Mouse (Mus musculus): ENCODE measurements around the gene Man2b1. TPM values are rescaled to one million over a fixed set of nuclear protein-coding genes. Genes with fewer than 3 reads are reported as not detected.

Gene Man2b1
- total and polyA plus RNA-seq, 3 experiments, result 10.8 to 24.7 TPM; not detected in 1

Other genes starting within 250 kb of the Man2b1 start
- 62.6 and 66.7 TPM in 2 replicates for gene Rad23a, start 242.6 kb upstream of the Man2b1 start, total RNA-seq (2012; rRNA removed)
- 100 to 1,000 TPM in 1 of 2 experiments, not detected in 1; 155 TPM for gene Rad23a, start 242.6 kb upstream of the Man2b1 start, polyA plus RNA-seq (2012; ENCODE audit: insufficient read depth in 1 of 2, insufficient read length in 2 of 2, low read depth in 1 of 2, low replicate concordance in 2 of 2, missing spikeins in 1 of 2)
- 550 and 567 TPM in 2 replicates for gene Calr, start 236.3 kb upstream of the Man2b1 start, total RNA-seq (2012; rRNA removed)
- gene Calr, start 236.3 kb upstream of the Man2b1 start, polyA plus RNA-seq (2012; ENCODE audit: insufficient read depth in 1 of 2, insufficient read length in 2 of 2, low read depth in 1 of 2, low replicate concordance in 2 of 2, missing spikeins in 1 of 2), result 1,000 to 10,000 TPM in 1 of 2 experiments, not detected in 1; 1,110 TPM
- gene Farsa, start 226.3 kb upstream of the Man2b1 start, total RNA-seq (2012; rRNA removed), result 205 and 245 TPM in 2 replicates
- gene Farsa, start 226.3 kb upstream of the Man2b1 start, polyA plus RNA-seq (2012; ENCODE audit: insufficient read depth in 1 of 2, insufficient read length in 2 of 2, low read depth in 1 of 2, low replicate concordance in 2 of 2, missing spikeins in 1 of 2), result 100 to 1,000 TPM; 152 to 295 TPM
- 60.6 and 75.5 TPM in 2 replicates for gene Syce2, start 211.2 kb upstream of the Man2b1 start, total RNA-seq (2012; rRNA removed)
- gene Syce2, start 211.2 kb upstream of the Man2b1 start, polyA plus RNA-seq (2012; ENCODE audit: insufficient read depth in 1 of 2, insufficient read length in 2 of 2, low read depth in 1 of 2, low replicate concordance in 2 of 2, missing spikeins in 1 of 2), result 100 to 1,000 TPM in 1 of 2 experiments, not detected in 1; 115 TPM
- 9.7 and 10.7 TPM in 2 replicates for gene Gcdh, start 189.3 kb upstream of the Man2b1 start, total RNA-seq (2012; rRNA removed)
- 10 to 100 TPM in 1 of 2 experiments, not detected in 1; 17.3 TPM for gene Gcdh, start 189.3 kb upstream of the Man2b1 start, polyA plus RNA-seq (2012; ENCODE audit: insufficient read depth in 1 of 2, insufficient read length in 2 of 2, low read depth in 1 of 2, low replicate concordance in 2 of 2, missing spikeins in 1 of 2)
- 178 and 234 TPM in 2 replicates for gene Klf1, start 181.3 kb upstream of the Man2b1 start, total RNA-seq (2012; rRNA removed)
- 100 to 1,000 TPM in 1 of 2 experiments, not detected in 1; 262 TPM for gene Klf1, start 181.3 kb upstream of the Man2b1 start, polyA plus RNA-seq (2012; ENCODE audit: insufficient read depth in 1 of 2, insufficient read length in 2 of 2, low read depth in 1 of 2, low replicate concordance in 2 of 2, missing spikeins in 1 of 2)
- 53.7 and 62.3 TPM in 2 replicates for gene Dnase2a, start 174.7 kb upstream of the Man2b1 start, total RNA-seq (2012; rRNA removed)
- 10 to 100 TPM in 1 of 2 experiments, not detected in 1; 83.4 TPM for gene Dnase2a, start 174.7 kb upstream of the Man2b1 start, polyA plus RNA-seq (2012; ENCODE audit: insufficient read depth in 1 of 2, insufficient read length in 2 of 2, low read depth in 1 of 2, low replicate concordance in 2 of 2, missing spikeins in 1 of 2)
- gene Mast1, start 145.9 kb upstream of the Man2b1 start, total RNA-seq (2012; rRNA removed), result 0.49 and 0.77 TPM in 2 replicates
- gene Mast1, start 145.9 kb upstream of the Man2b1 start, polyA plus RNA-seq (2012; ENCODE audit: insufficient read depth in 1 of 2, insufficient read length in 2 of 2, low read depth in 1 of 2, low replicate concordance in 2 of 2, missing spikeins in 1 of 2), result 1 to 10 TPM in 1 of 2 experiments, not detected in 1; 4.5 TPM
- gene Rtbdn, start 136.3 kb upstream of the Man2b1 start, total RNA-seq (2012; rRNA removed), result 0.08 TPM in 1 of 2 replicates, not detected in the other
- gene Rtbdn, start 136.3 kb upstream of the Man2b1 start, polyA plus RNA-seq (2012; ENCODE audit: insufficient read depth in 1 of 2, insufficient read length in 2 of 2, low read depth in 1 of 2, low replicate concordance in 2 of 2, missing spikeins in 1 of 2), result under 1 TPM in 1 of 2 experiments, not detected in 1; 0.11 TPM
- gene Gm49661, start 113.8 kb upstream of the Man2b1 start, total RNA-seq (2012; rRNA removed), result 3.9 and 4.7 TPM in 2 replicates
- gene Gm49661, start 113.8 kb upstream of the Man2b1 start, polyA plus RNA-seq (2012; ENCODE audit: insufficient read depth in 1 of 2, insufficient read length in 2 of 2, low read depth in 1 of 2, low replicate concordance in 2 of 2, missing spikeins in 1 of 2), result not detected
- 502 and 643 TPM in 2 replicates for gene Prdx2, start 113.7 kb upstream of the Man2b1 start, total RNA-seq (2012; rRNA removed)
- 100 to 1,000 TPM; 679 to 773 TPM for gene Prdx2, start 113.7 kb upstream of the Man2b1 start, polyA plus RNA-seq (2012; ENCODE audit: insufficient read depth in 1 of 2, insufficient read length in 2 of 2, low read depth in 1 of 2, low replicate concordance in 2 of 2, missing spikeins in 1 of 2)
- gene Rnaseh2a, start 113.5 kb upstream of the Man2b1 start, total RNA-seq (2012; rRNA removed), result 105 TPM in 2 replicates
- gene Rnaseh2a, start 113.5 kb upstream of the Man2b1 start, polyA plus RNA-seq (2012; ENCODE audit: insufficient read depth in 1 of 2, insufficient read length in 2 of 2, low read depth in 1 of 2, low replicate concordance in 2 of 2, missing spikeins in 1 of 2), result 100 to 1,000 TPM in 1 of 2 experiments, not detected in 1; 109 TPM
- 49.6 and 72.7 TPM in 2 replicates for gene Junb, start 104.6 kb upstream of the Man2b1 start, total RNA-seq (2012; rRNA removed)
- gene Junb, start 104.6 kb upstream of the Man2b1 start, polyA plus RNA-seq (2012; ENCODE audit: insufficient read depth in 1 of 2, insufficient read length in 2 of 2, low read depth in 1 of 2, low replicate concordance in 2 of 2, missing spikeins in 1 of 2), result 10 to 100 TPM in 1 of 2 experiments, not detected in 1; 41.6 TPM
- 10.5 and 11.5 TPM in 2 replicates for gene Hook2, start 92.7 kb upstream of the Man2b1 start, total RNA-seq (2012; rRNA removed)
- 10 to 100 TPM in 1 of 2 experiments, not detected in 1; 17.5 TPM for gene Hook2, start 92.7 kb upstream of the Man2b1 start, polyA plus RNA-seq (2012; ENCODE audit: insufficient read depth in 1 of 2, insufficient read length in 2 of 2, low read depth in 1 of 2, low replicate concordance in 2 of 2, missing spikeins in 1 of 2)
- 0.04 TPM in 1 of 2 replicates, not detected in the other for gene Best2, start 68.7 kb upstream of the Man2b1 start, total RNA-seq (2012; rRNA removed)
- gene Best2, start 68.7 kb upstream of the Man2b1 start, polyA plus RNA-seq (2012; ENCODE audit: insufficient read depth in 1 of 2, insufficient read length in 2 of 2, low read depth in 1 of 2, low replicate concordance in 2 of 2, missing spikeins in 1 of 2), result under 1 TPM in 1 of 2 experiments, not detected in 1; 0.13 TPM
- gene Asna1, start 58.0 kb upstream of the Man2b1 start, total RNA-seq (2012; rRNA removed), result 115 and 132 TPM in 2 replicates
- gene Asna1, start 58.0 kb upstream of the Man2b1 start, polyA plus RNA-seq (2012; ENCODE audit: insufficient read depth in 1 of 2, insufficient read length in 2 of 2, low read depth in 1 of 2, low replicate concordance in 2 of 2, missing spikeins in 1 of 2), result 100 to 1,000 TPM in 1 of 2 experiments, not detected in 1; 192 TPM
- 224 and 264 TPM in 2 replicates for gene Trir, start 56.4 kb upstream of the Man2b1 start, total RNA-seq (2012; rRNA removed)
- gene Trir, start 56.4 kb upstream of the Man2b1 start, polyA plus RNA-seq (2012; ENCODE audit: insufficient read depth in 1 of 2, insufficient read length in 2 of 2, low read depth in 1 of 2, low replicate concordance in 2 of 2, missing spikeins in 1 of 2), result 100 to 1,000 TPM; 283 to 442 TPM
- 55.6 and 62.3 TPM in 2 replicates for gene Tnpo2, start 46.4 kb upstream of the Man2b1 start, total RNA-seq (2012; rRNA removed)
- 10 to 100 TPM; 29.2 to 86.8 TPM for gene Tnpo2, start 46.4 kb upstream of the Man2b1 start, polyA plus RNA-seq (2012; ENCODE audit: insufficient read depth in 1 of 2, insufficient read length in 2 of 2, low read depth in 1 of 2, low replicate concordance in 2 of 2, missing spikeins in 1 of 2)
- 6.5 and 10.6 TPM in 2 replicates for gene Fbxw9, start 23.2 kb upstream of the Man2b1 start, total RNA-seq (2012; rRNA removed)
- gene Fbxw9, start 23.2 kb upstream of the Man2b1 start, polyA plus RNA-seq (2012; ENCODE audit: insufficient read depth in 1 of 2, insufficient read length in 2 of 2, low read depth in 1 of 2, low replicate concordance in 2 of 2, missing spikeins in 1 of 2), result 10 to 100 TPM in 1 of 2 experiments, not detected in 1; 13.9 TPM
- gene Gm5741, start 15.3 kb upstream of the Man2b1 start, total RNA-seq (2012; rRNA removed), result not detected in 2 replicates
- gene Gm5741, start 15.3 kb upstream of the Man2b1 start, polyA plus RNA-seq (2012; ENCODE audit: insufficient read depth in 1 of 2, insufficient read length in 2 of 2, low read depth in 1 of 2, low replicate concordance in 2 of 2, missing spikeins in 1 of 2), result 1 to 10 TPM in 1 of 2 experiments, not detected in 1; 1.0 TPM
- gene Dhps, start 11.5 kb upstream of the Man2b1 start, total RNA-seq (2012; rRNA removed), result 42.5 and 44.6 TPM in 2 replicates
- gene Dhps, start 11.5 kb upstream of the Man2b1 start, polyA plus RNA-seq (2012; ENCODE audit: insufficient read depth in 1 of 2, insufficient read length in 2 of 2, low read depth in 1 of 2, low replicate concordance in 2 of 2, missing spikeins in 1 of 2), result 10 to 100 TPM in 1 of 2 experiments, not detected in 1; 68.3 TPM
- 25.5 and 26.2 TPM in 2 replicates for gene Wdr83os, start 2.5 kb upstream of the Man2b1 start, total RNA-seq (2012; rRNA removed)
- 100 to 1,000 TPM in 1 of 2 experiments, not detected in 1; 143 TPM for gene Wdr83os, start 2.5 kb upstream of the Man2b1 start, polyA plus RNA-seq (2012; ENCODE audit: insufficient read depth in 1 of 2, insufficient read length in 2 of 2, low read depth in 1 of 2, low replicate concordance in 2 of 2, missing spikeins in 1 of 2)
- gene Wdr83, start 2.0 kb upstream of the Man2b1 start, total RNA-seq (2012; rRNA removed), result 27.0 and 29.5 TPM in 2 replicates
- 10 to 100 TPM in 1 of 2 experiments, not detected in 1; 58.4 TPM for gene Wdr83, start 2.0 kb upstream of the Man2b1 start, polyA plus RNA-seq (2012; ENCODE audit: insufficient read depth in 1 of 2, insufficient read length in 2 of 2, low read depth in 1 of 2, low replicate concordance in 2 of 2, missing spikeins in 1 of 2)
- not detected in 2 replicates for gene Zfp791, start 39.8 kb downstream of the Man2b1 start, total RNA-seq (2012; rRNA removed)
- under 1 TPM in 1 of 2 experiments, not detected in 1; 0.03 TPM for gene Zfp791, start 39.8 kb downstream of the Man2b1 start, polyA plus RNA-seq (2012; ENCODE audit: insufficient read depth in 1 of 2, insufficient read length in 2 of 2, low read depth in 1 of 2, low replicate concordance in 2 of 2, missing spikeins in 1 of 2)
- gene Cks1brt, start 68.7 kb downstream of the Man2b1 start, total RNA-seq (2012; rRNA removed), result not detected in 2 replicates
- not detected for gene Cks1brt, start 68.7 kb downstream of the Man2b1 start, polyA plus RNA-seq (2012; ENCODE audit: insufficient read depth in 1 of 2, insufficient read length in 2 of 2, low read depth in 1 of 2, low replicate concordance in 2 of 2, missing spikeins in 1 of 2)
- gene Olfr371, start 142.7 kb downstream of the Man2b1 start, total RNA-seq (2012; rRNA removed), result not detected in 2 replicates
- gene Olfr371, start 142.7 kb downstream of the Man2b1 start, polyA plus RNA-seq (2012; ENCODE audit: insufficient read depth in 1 of 2, insufficient read length in 2 of 2, low read depth in 1 of 2, low replicate concordance in 2 of 2, missing spikeins in 1 of 2), result not detected
- 92.3 and 115 TPM in 2 replicates for gene Orc6, start 216.4 kb downstream of the Man2b1 start, total RNA-seq (2012; rRNA removed)
- gene Orc6, start 216.4 kb downstream of the Man2b1 start, polyA plus RNA-seq (2012; ENCODE audit: insufficient read depth in 1 of 2, insufficient read length in 2 of 2, low read depth in 1 of 2, low replicate concordance in 2 of 2, missing spikeins in 1 of 2), result 10 to 100 TPM in 1 of 2 experiments, not detected in 1; 87.7 TPM
- gene Vps35, start 216.5 kb downstream of the Man2b1 start, total RNA-seq (2012; rRNA removed), result 91.5 and 92.1 TPM in 2 replicates
- gene Vps35, start 216.5 kb downstream of the Man2b1 start, polyA plus RNA-seq (2012; ENCODE audit: insufficient read depth in 1 of 2, insufficient read length in 2 of 2, low read depth in 1 of 2, low replicate concordance in 2 of 2, missing spikeins in 1 of 2), result 10 to 100 TPM in 1 of 2 experiments, not detected in 1; 68.4 TPM

All from MEL (cell line).